Mouse (Mus musculus) lung, adult 2 months (tissue): ENCODE measurements at regions not wholly inside any gene's neighbourhood (a gene's known extent, or its start where the extent isn't known, plus 50 kb on each side); places are given as distances from the start of the nearest gene placed in this dataset.

Source experiments
- CTCF ChIP-seq: fragments of 200-500 bp; IDR thresholded peaks from 2 replicates; pipeline ENCODE4 v1.5.1; 2011; ENCODE audit warnings: mild to moderate bottlenecking, low read length, control low read depth; ENCODE audit not compliant: insufficient read depth
- POLR2A ChIP-seq: fragments of 200-500 bp; IDR thresholded peaks from 2 replicates; pipeline ENCODE4 v1.6.1; 2011; ENCODE audit warnings: low read depth, mild to moderate bottlenecking, control low read depth, low read length, borderline replicate concordance; ENCODE audit errors: extremely low read depth

- TF ChIP-seq POLR2A (no peak), CTCF (no peak)
Observed at GRCm38 (mm10) chr15:36855550-36856131, 151.9 kb downstream of the Zfp706 start.
